Mouse (Mus musculus) cerebellum, adult 2 months (tissue): ENCODE results near the gene Pde8a.

Experiments
- CTCF ChIP-seq: fragments of 200-500 bp; IDR thresholded peaks from 2 replicates; pipeline ENCODE4 v1.5.1; 2011; ENCODE audit warnings: low read depth, mild to moderate bottlenecking, control low read depth, low read length, moderate library complexity, borderline replicate concordance; ENCODE audit not compliant: insufficient read depth
- POLR2A ChIP-seq: fragments of 200-500 bp; IDR thresholded peaks from 2 replicates; pipeline ENCODE4 v1.6.1; 2011; ENCODE audit warnings: low read length, control low read depth, borderline replicate concordance; ENCODE audit not compliant: insufficient read depth

GRCm38 (mm10) chr7:81184651-81185050 is 28.7 kb upstream of the Pde8a start:
- no peak for TF ChIP-seq CTCF
- TF ChIP-seq POLR2A = no peak
